Comparison of ENCODE assay signal across 8 mouse cellular contexts in genomic region chr1:191075199-191075883, GRCm38 (mm10). TPM values are rescaled to one million over a fixed set of nuclear protein-coding genes. Genes with fewer than 3 reads are reported as not detected.
DNase-seq lines count a peak whose midpoint lies in the region; ATAC-seq lines count a peak whose summit lies in the region.

No protein-coding gene starts in this region.

- no peak overlapping the region for H3K4me2 ChIP-seq in hindbrain, embryonic 11.5 days (replicated peaks; ENCODE audit: low read depth, low read length)
- H3K4me2 ChIP-seq in hindbrain, embryonic 13.5 days: no peak overlapping the region
- H3K4me2 ChIP-seq in heart, embryonic 15.5 days: peak overlapping the region; percentile 19; the same call in 1 of the 2 replicates

- DNase-seq in hindbrain, embryonic 11.5 days (ENCODE audit: low spot score): peak; percentile 71
- DNase-seq in MN1 (ENCODE audit: low spot score): peak; percentile 79
- peak; percentile 50 to 76 for DNase-seq in cerebellum, postnatal 25 days
- peak; percentile 16 for DNase-seq in layer of hippocampus, adult 9-11 months
- no peak for DNase-seq in spleen, postnatal 36 days (ENCODE audit: low spot score in 2 of 2)

- no peaks in the 10 kb centered on the region for H3K4me1 ChIP-seq in hindbrain, embryonic 11.5 days (replicated peaks; ENCODE audit: control insufficient read depth, insufficient read depth, low read length)
- H3K4me1 ChIP-seq in hindbrain, embryonic 13.5 days (replicated peaks): no peaks in the 10 kb centered on the region
- no peaks in the 10 kb centered on the region for H3K4me1 ChIP-seq in heart, embryonic 15.5 days (replicated peaks)
- H3K4me1 ChIP-seq in megakaryocyte, embryonic 14.5 days: peaks cover 32% of the 10 kb centered on the region

- WGBS in hindbrain, embryonic 11.5 days: 72% methylated on average over 10 of the region's 10 CpGs
- 68% methylated on average over 10 of the region's 10 CpGs for WGBS in hindbrain, embryonic 13.5 days
- 44% methylated on average over 10 of the region's 10 CpGs for WGBS in heart, embryonic 15.5 days

- H3K27me3 ChIP-seq in hindbrain, embryonic 11.5 days (ENCODE audit: control insufficient read depth, insufficient read depth, low read length): no peaks in the 10 kb centered on the region
- no peaks in the 10 kb centered on the region for H3K27me3 ChIP-seq in hindbrain, embryonic 13.5 days
- H3K27me3 ChIP-seq in heart, embryonic 15.5 days: no peaks in the 10 kb centered on the region
- no peaks in the 10 kb centered on the region for H3K27me3 ChIP-seq in megakaryocyte, embryonic 14.5 days (replicated peaks)

- H3K4me3 ChIP-seq in hindbrain, embryonic 11.5 days (ENCODE audit: low read depth, low read length): no peak overlapping the region
- H3K4me3 ChIP-seq in hindbrain, embryonic 13.5 days: no peak overlapping the region
- H3K4me3 ChIP-seq in heart, embryonic 15.5 days: no peak overlapping the region
- H3K4me3 ChIP-seq in megakaryocyte, embryonic 14.5 days (replicated peaks): peak overlapping the region; percentile 21

- ATAC-seq in hindbrain, embryonic 11.5 days (ENCODE audit: low FRiP score): no peak
- no peak for ATAC-seq in hindbrain, embryonic 13.5 days (ENCODE audit: low FRiP score)
- ATAC-seq in heart, embryonic 15.5 days (replicated peaks; ENCODE audit: insufficient number of reproducible peaks, insufficient read depth, low FRiP score, low read depth): 0 out of 2 replicates have a peak, but pooled peaks have one; percentile 27

- no peak overlapping the region for H3K27ac ChIP-seq in hindbrain, embryonic 11.5 days (ENCODE audit: low read depth, low read length)
- H3K27ac ChIP-seq in hindbrain, embryonic 13.5 days: no peak overlapping the region
- peak overlapping the region; percentile 45; the same call in 1 of the 2 replicates for H3K27ac ChIP-seq in heart, embryonic 15.5 days

- H3K9ac ChIP-seq in hindbrain, embryonic 11.5 days (ENCODE audit: low read depth, low read length): no peak overlapping the region
- H3K9ac ChIP-seq in hindbrain, embryonic 13.5 days: no peak overlapping the region
- no peak overlapping the region for H3K9ac ChIP-seq in heart, embryonic 15.5 days

- H3K36me3 ChIP-seq in hindbrain, embryonic 11.5 days (ENCODE audit: control insufficient read depth, insufficient read depth, low read length): peaks cover 10% of the 10 kb centered on the region
- H3K36me3 ChIP-seq in hindbrain, embryonic 13.5 days: peaks cover 30% of the 10 kb centered on the region
- peaks cover 48% of the 10 kb centered on the region for H3K36me3 ChIP-seq in heart, embryonic 15.5 days
- H3K36me3 ChIP-seq in megakaryocyte, embryonic 14.5 days (replicated peaks; ENCODE audit: low read length): peaks cover 98% of the 10 kb centered on the region

- H3K9me3 ChIP-seq in hindbrain, embryonic 11.5 days (ENCODE audit: control insufficient read depth, low read length): no peaks in the 10 kb centered on the region
- H3K9me3 ChIP-seq in hindbrain, embryonic 13.5 days: no peaks in the 10 kb centered on the region
- no peaks in the 10 kb centered on the region for H3K9me3 ChIP-seq in heart, embryonic 15.5 days (replicated peaks)
- H3K9me3 ChIP-seq in megakaryocyte, embryonic 14.5 days: peaks cover 5% of the 10 kb centered on the region

RNA-seq across cellular contexts. Expression of gene Nsl1, which starts 12.5 kb away (rescaled TPM):
- polyA plus RNA-seq in hindbrain, embryonic 11.5 days (2014; fragmentation: Nextera tagmentation; extraction: Ambion mirVana): 17.9 and 20.4 TPM in 2 replicates
- polyA plus RNA-seq in hindbrain, embryonic 13.5 days (2015; fragmentation: Nextera tagmentation; extraction: Ambion mirVana): 5.0 and 5.7 TPM in 2 replicates
- 9.9 and 14.1 TPM in 2 replicates for polyA plus RNA-seq in heart, embryonic 15.5 days (2015; fragmentation: Nextera tagmentation; extraction: Ambion mirVana)
- polyA plus RNA-seq in megakaryocyte, embryonic 14.5 days (2012; ENCODE audit: insufficient read depth, low replicate concordance): 1.3 TPM in 1 of 2 replicates, not detected in the other

RNA-seq across cellular contexts. Expression of gene Tatdn3, which starts 12.6 kb away (rescaled TPM):
- 10.4 and 12.7 TPM in 2 replicates for polyA plus RNA-seq in hindbrain, embryonic 11.5 days (2014; fragmentation: Nextera tagmentation; extraction: Ambion mirVana)
- 14.1 and 14.5 TPM in 2 replicates for polyA plus RNA-seq in hindbrain, embryonic 13.5 days (2015; fragmentation: Nextera tagmentation; extraction: Ambion mirVana)
- 16.9 and 20.2 TPM in 2 replicates for polyA plus RNA-seq in heart, embryonic 15.5 days (2015; fragmentation: Nextera tagmentation; extraction: Ambion mirVana)
- polyA plus RNA-seq in megakaryocyte, embryonic 14.5 days (2012; ENCODE audit: insufficient read depth, low replicate concordance): 1.3 TPM in 1 of 2 replicates, not detected in the other

RNA-seq across cellular contexts. Expression of gene Batf3, which starts 22.3 kb away (rescaled TPM):
- 4.6 TPM in 2 replicates for polyA plus RNA-seq in hindbrain, embryonic 11.5 days (2014; fragmentation: Nextera tagmentation; extraction: Ambion mirVana)
- polyA plus RNA-seq in hindbrain, embryonic 13.5 days (2015; fragmentation: Nextera tagmentation; extraction: Ambion mirVana): 1.4 and 2.5 TPM in 2 replicates
- 2.0 and 3.8 TPM in 2 replicates for polyA plus RNA-seq in heart, embryonic 15.5 days (2015; fragmentation: Nextera tagmentation; extraction: Ambion mirVana)
- 2.0 TPM in 1 of 2 replicates, not detected in the other for polyA plus RNA-seq in megakaryocyte, embryonic 14.5 days (2012; ENCODE audit: insufficient read depth, low replicate concordance)

RNA-seq across cellular contexts. Expression of gene Spata45, which starts 38.9 kb away (rescaled TPM):
- not detected in 2 replicates for polyA plus RNA-seq in hindbrain, embryonic 11.5 days (2014; fragmentation: Nextera tagmentation; extraction: Ambion mirVana)
- not detected in 2 replicates for polyA plus RNA-seq in hindbrain, embryonic 13.5 days (2015; fragmentation: Nextera tagmentation; extraction: Ambion mirVana)
- not detected in 2 replicates for polyA plus RNA-seq in heart, embryonic 15.5 days (2015; fragmentation: Nextera tagmentation; extraction: Ambion mirVana)
- not detected in 2 replicates for polyA plus RNA-seq in megakaryocyte, embryonic 14.5 days (2012; ENCODE audit: insufficient read depth, low replicate concordance)

RNA-seq across cellular contexts. Expression of gene Flvcr1, which starts 49.4 kb away (rescaled TPM):
- polyA plus RNA-seq in hindbrain, embryonic 11.5 days (2014; fragmentation: Nextera tagmentation; extraction: Ambion mirVana): 9.5 and 9.6 TPM in 2 replicates
- 5.6 and 8.3 TPM in 2 replicates for polyA plus RNA-seq in hindbrain, embryonic 13.5 days (2015; fragmentation: Nextera tagmentation; extraction: Ambion mirVana)
- 2.6 and 3.4 TPM in 2 replicates for polyA plus RNA-seq in heart, embryonic 15.5 days (2015; fragmentation: Nextera tagmentation; extraction: Ambion mirVana)
- polyA plus RNA-seq in megakaryocyte, embryonic 14.5 days (2012; ENCODE audit: insufficient read depth, low replicate concordance): 3.2 and 13.7 TPM in 2 replicates

Comparison
In these comparisons a context has a peak if more than half of its experiments do, and no peak if none do; other contexts are left out.
1. DNase-seq: peak in hindbrain, embryonic 11.5 days (single experiment), MN1 (single experiment), cerebellum, postnatal 25 days (2 of 2) and layer of hippocampus, adult 9-11 months (single experiment); none in spleen, postnatal 36 days (0 of 2).